Mouse (Mus musculus): Measurements from ENCODE around the gene Thop1.

- TF ChIP-seq CTCF (conservative IDR thresholded peaks at IDR 0.05; ENCODE audit: low read length) (no peak), NANOG (IDR thresholded peaks at IDR 0.05; ENCODE audit: borderline replicate concordance, low read length) (no peak)
These were observed 6.5 kb downstream of the Thop1 start for GRCm38 (mm10) chr10:81076356-81076755.
